Mouse (Mus musculus): ENCODE results near the gene Gm30191. TPM values are rescaled to one million over a fixed set of nuclear protein-coding genes. Genes with fewer than 3 reads are reported as not detected.

Gene Gm30191
- total and polyA plus RNA-seq, 3 experiments: not detected

- TF ChIP-seq ZMIZ1 (IDR thresholded peaks at IDR 0.05; ENCODE audit: low read depth, low read length): 0 out of 2 replicates have a peak, but pooled peaks have one; percentile 28
Observed at GRCm38 (mm10) chr4:134273417-134274345, 26.9 kb downstream of the Gm30191 start (continued).

GRCm38 (mm10) chr4:134284942-134285341, 38.2 kb downstream of the Gm30191 start:
- H3K36me3 ChIP-seq (replicated peaks in 1 of 2; ENCODE audit: control insufficient read depth in 1 of 2, insufficient read depth in 1 of 2, low read length in 1 of 2): peaks cover 11 to 42% of the 10 kb centered on the region in 2 experiments
- no peak for DNase-seq (ENCODE audit: extremely low read depth)
- no peak overlapping the region for H3K27ac ChIP-seq (ENCODE audit: insufficient read depth, low read depth)
- no peaks in the 10 kb centered on the region for H3K9me3 ChIP-seq (replicated peaks; ENCODE audit: low read length)
- in situ Hi-C loops (cut with MboI; ENCODE audit: low pct_ligation_motif_present, low pct_unique_long_range_greater_than_20kb, low sequenced_read_pairs) (loop anchor here (5.0 kb wide), 1 partner anchor 38 kb away; the partner anchor contains the start of genes Gm30191 and Zfp593), dilution Hi-C loops (cut with MboI; ENCODE audit: extremely low pct_ligation_motif_present, extremely low pct_unique_long_range_greater_than_20kb, low sequenced_read_pairs) (no loop called here)
- H3K4me1 ChIP-seq (ENCODE audit: control insufficient read depth in 1 of 2, insufficient read depth in 2 of 2): peaks cover 0 to 25% of the 10 kb centered on the region in 2 experiments; a peak in 2 of 4 replicates
- no peak overlapping the region for H3K4me3 ChIP-seq (replicated peaks in 1 of 3; ENCODE audit: low read depth in 2 of 3, low read length in 2 of 3, poor library complexity in 1 of 3)
- no peak overlapping the region for H3K4me2 ChIP-seq (ENCODE audit: insufficient read depth, low read depth, poor library complexity, severe bottlenecking)
- no peaks in the 10 kb centered on the region for H3K27me3 ChIP-seq (replicated peaks)
- H3K9ac ChIP-seq (ENCODE audit: insufficient read depth, low read depth): peak overlapping the region; percentile 5; the same call in 1 of the 2 replicates
- no peak for TF ChIP-seq PAX5 (IDR thresholded peaks at IDR 0.05; ENCODE audit: low read length)
- no peak for TF ChIP-seq TBP (conservative IDR thresholded peaks at IDR 0.05; ENCODE audit: low read depth, low read length)
- peaks cover 18% of the 10 kb centered on the region for H3K79me2 ChIP-seq (replicated peaks; ENCODE audit: control insufficient read depth, extremely low read depth, insufficient read depth, poor library complexity, severe bottlenecking)

DNA sequence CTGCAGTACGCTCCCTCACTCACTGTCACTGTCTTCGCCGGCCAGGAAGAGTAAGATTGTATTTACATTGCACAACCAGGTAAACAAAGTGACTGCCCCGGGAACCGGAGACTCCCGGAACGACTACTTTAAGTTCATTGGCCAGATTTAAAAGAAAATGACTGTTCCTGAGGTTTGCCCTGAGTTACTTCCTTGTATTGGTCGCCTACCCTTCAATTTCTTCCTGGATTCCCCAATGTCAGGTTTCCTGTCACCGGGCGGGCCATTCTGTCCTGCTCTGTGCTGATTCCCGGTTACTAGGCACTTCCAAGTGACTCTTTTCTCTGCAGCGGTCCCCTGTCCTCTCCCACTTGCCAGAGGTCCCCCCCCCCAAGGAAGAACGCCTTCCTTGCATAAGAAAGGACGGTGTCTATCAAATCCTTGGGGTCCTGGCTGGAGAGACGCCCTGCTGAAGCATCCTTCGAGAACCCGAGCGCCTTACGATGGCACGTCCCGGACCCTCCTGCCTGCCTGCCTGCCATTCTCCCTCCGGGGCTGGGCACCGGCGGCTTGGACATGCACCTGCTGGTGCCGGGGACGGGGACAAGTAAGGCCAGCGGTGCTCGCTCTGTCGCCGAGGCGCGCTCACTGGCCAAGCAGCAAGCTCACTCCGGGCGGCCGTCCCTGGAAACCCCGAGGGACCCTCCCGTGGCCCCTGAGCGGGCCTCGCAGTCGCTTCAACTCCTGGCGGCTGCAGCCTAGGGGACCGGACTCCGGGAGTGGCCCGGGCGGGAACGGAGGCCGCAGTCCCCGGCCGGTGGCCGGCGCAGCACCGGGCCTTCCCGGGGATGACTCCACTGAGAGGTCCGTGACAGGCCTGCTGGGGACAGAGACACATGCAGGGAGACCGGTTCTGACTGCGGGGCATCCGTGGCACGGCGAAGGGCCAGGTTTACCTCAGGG, 39.8 kb downstream of the Gm30191 start:
- Histone ChIP-seq H3K4me3 (replicated peaks in 1 of 3; ENCODE audit: low read depth in 2 of 3, low read length in 2 of 3, poor library complexity in 1 of 3) (peak overlapping the region; percentile 79 to 99 (median 96)), H3K27me3 (replicated peaks) (no peaks in the 10 kb centered on the region), H3K4me1 (ENCODE audit: control insufficient read depth in 1 of 2, insufficient read depth in 2 of 2) (peaks cover 0 to 25% of the 10 kb centered on the region in 2 experiments; a peak in 2 of 4 replicates), H3K4me2 (ENCODE audit: insufficient read depth, low read depth, poor library complexity, severe bottlenecking) (peak overlapping the region; percentile 81), H3K79me2 (replicated peaks; ENCODE audit: control insufficient read depth, extremely low read depth, insufficient read depth, poor library complexity, severe bottlenecking) (peaks cover 18% of the 10 kb centered on the region), H3K9me3 (replicated peaks; ENCODE audit: low read length) (no peaks in the 10 kb centered on the region), H3K27ac (ENCODE audit: insufficient read depth, low read depth) (peak overlapping the region; percentile 25; the same call in 1 of the 2 replicates), H3K36me3 (replicated peaks in 1 of 2; ENCODE audit: control insufficient read depth in 1 of 2, insufficient read depth in 1 of 2, low read length in 1 of 2) (peaks cover 9 to 33% of the 10 kb centered on the region in 2 experiments), H3K9ac (ENCODE audit: insufficient read depth, low read depth) (peak overlapping the region; percentile 68)
- dilution Hi-C loops (cut with MboI; ENCODE audit: extremely low pct_ligation_motif_present, extremely low pct_unique_long_range_greater_than_20kb, low sequenced_read_pairs) (no loop called here), in situ Hi-C loops (cut with MboI; ENCODE audit: low pct_ligation_motif_present, low pct_unique_long_range_greater_than_20kb, low sequenced_read_pairs) (loop anchor here (5.0 kb wide), 1 partner anchor 39 kb away; the partner anchor contains the start of genes Gm30191 and Zfp593)
- peak; percentile 11 for DNase-seq (ENCODE audit: extremely low read depth)
- TF ChIP-seq ETS1 (conservative IDR thresholded peaks at IDR 0.05; ENCODE audit: low read depth, low read length) (no peak), E2F4 (IDR thresholded peaks at IDR 0.05; ENCODE audit: insufficient replicate concordance, low read depth, low read length) (no peak), UBTF (IDR thresholded peaks at IDR 0.05; ENCODE audit: low read depth, low read length) (peak; percentile 79; the same call in 1 of the 2 replicates), ELF1 (IDR thresholded peaks at IDR 0.05; ENCODE audit: low read depth, low read length) (0 out of 2 replicates have a peak, but pooled peaks have one; percentile 8)

Measured in CH12.LX (cell line).